Mouse (Mus musculus) erythroblast, embryonic 14.5 days (primary cell): ENCODE data around the gene Mlxipl. TPM values are rescaled to one million over a fixed set of nuclear protein-coding genes. Genes with fewer than 3 reads are reported as not detected.

Source experiments
- H3K27me3 ChIP-seq: 2 replicates; pipeline ENCODE4 v1.6.1; 2012; ENCODE audit warnings: inconsistent platforms; ENCODE audit not compliant: control insufficient read depth
- H3K36me3 ChIP-seq: 2 replicates; pipeline ENCODE4 v1.6.1; 2012; ENCODE audit warnings: mild to moderate bottlenecking, inconsistent platforms; ENCODE audit not compliant: control insufficient read depth
- H3K4me1 ChIP-seq: 2 replicates; pipeline ENCODE4 v1.6.1; 2012; ENCODE audit warnings: inconsistent platforms; ENCODE audit not compliant: control insufficient read depth
- H3K4me3 ChIP-seq: replicated peaks from 2 replicates; pipeline ENCODE3; 2012; ENCODE audit warnings: moderate library complexity, mild to moderate bottlenecking, inconsistent platforms
- H3K9me3 ChIP-seq: 2 replicates; pipeline ENCODE4 v1.6.1; 2012; ENCODE audit warnings: low read length, inconsistent platforms, mixed read lengths; ENCODE audit not compliant: control insufficient read depth
- GATA1 ChIP-seq: IDR thresholded peaks from 2 replicates; pipeline ENCODE4 v1.6.1; 2012; ENCODE audit warnings: low read length, inconsistent platforms, mixed read lengths
- TAL1 ChIP-seq: IDR thresholded peaks from 3 replicates; pipeline ENCODE4 v1.6.1; 2012; ENCODE audit warnings: low read length, inconsistent platforms, mixed read lengths
- polyA plus RNA-seq: library from polyadenylated mRNA; stranded (reverse); fragments of >175 nt; gene quantifications from 2 replicates; pipeline ENCODE4 v1.2.3, GENCODE M21; 2012

Mlxipl gene
- polyA plus RNA-seq, 1 experiment, result 0.03 TPM

DNA sequence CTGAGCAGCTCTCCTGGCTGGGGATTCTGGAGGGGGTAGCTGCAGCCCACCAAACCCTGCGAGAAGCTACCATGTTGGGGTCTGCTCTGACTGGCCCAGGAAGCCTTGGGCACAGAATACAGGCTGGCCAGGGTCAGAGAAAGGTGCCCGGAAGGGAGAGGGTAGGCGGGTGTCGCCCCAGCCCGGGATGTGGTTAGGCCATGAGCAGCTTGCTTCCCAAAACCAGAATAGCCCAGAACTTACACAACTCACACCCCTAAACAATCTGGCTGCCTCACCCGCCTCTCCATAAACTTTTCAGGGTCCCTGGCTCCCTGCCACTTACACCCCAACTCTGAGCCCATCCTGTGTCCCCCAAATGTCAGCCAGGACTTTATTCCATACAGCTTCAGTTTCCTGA lies 38.0 kb downstream of the Mlxipl start:
- H3K27me3 ChIP-seq, result peaks cover 21% of the 10 kb centered on the region
- no peaks in the 10 kb centered on the region for H3K9me3 ChIP-seq
- H3K4me1 ChIP-seq, result no peaks in the 10 kb centered on the region
- TF ChIP-seq TAL1, result no peak
- TF ChIP-seq GATA1, result no peak
- no peak overlapping the region for H3K4me3 ChIP-seq
- no peaks in the 10 kb centered on the region; the same call in 1 of the 2 replicates for H3K36me3 ChIP-seq

DNA sequence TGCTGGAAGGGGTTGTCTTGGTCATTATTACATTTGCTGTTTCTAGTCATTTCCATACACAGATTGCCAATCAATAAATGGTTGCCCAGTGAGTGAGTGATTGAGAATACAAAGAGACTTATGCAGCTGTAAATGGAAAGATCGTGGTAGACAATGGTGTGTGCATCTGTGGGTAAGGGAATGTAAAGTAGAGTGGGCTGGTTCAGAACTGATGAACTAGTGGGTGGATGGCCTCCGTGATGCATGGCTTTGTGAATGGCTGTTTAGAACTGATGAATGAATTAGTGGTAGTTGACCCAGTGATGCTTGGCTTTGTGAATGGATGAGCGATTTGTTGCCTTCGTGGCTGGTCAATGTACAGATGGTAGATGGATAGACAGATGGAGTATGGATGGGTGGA lies 40.1 kb downstream of the Mlxipl start:
- H3K9me3 ChIP-seq, result no peaks in the 10 kb centered on the region
- no peak overlapping the region for H3K4me3 ChIP-seq
- TF ChIP-seq GATA1 (no peak), TAL1 (no peak)
- H3K27me3 ChIP-seq, result peaks cover 39% of the 10 kb centered on the region
- no peaks in the 10 kb centered on the region; the same call in 1 of the 2 replicates for H3K36me3 ChIP-seq
- peaks cover 11% of the 10 kb centered on the region for H3K4me1 ChIP-seq

DNA sequence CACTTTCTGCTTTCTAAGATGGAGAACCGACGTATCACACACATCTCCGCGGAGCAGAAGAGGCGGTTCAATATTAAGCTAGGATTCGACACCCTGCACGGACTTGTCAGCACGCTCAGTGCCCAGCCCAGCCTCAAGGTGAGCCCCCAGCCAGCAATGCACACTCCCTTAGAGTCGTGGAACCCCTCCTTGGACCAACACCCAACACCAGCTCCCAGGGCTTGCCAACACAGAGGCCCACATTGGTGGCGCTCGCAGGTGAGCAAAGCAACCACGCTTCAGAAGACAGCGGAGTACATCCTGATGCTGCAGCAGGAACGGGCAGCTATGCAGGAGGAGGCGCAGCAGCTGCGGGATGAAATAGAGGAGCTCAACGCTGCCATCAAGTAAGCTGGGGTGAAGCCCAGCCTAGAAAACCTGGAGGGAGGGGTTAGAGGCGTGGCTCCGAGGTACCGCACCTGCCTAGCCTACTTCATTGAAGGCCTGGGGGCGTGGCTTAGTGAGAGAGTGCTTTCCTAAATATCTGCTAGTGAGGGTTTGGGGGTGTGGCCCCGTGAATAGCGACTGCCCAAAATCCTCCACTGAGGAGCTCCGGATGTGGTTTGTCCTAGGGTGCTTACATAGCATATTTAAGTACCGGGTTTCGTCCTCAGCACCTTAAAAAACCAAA lies 44.2 kb downstream of the Mlxipl start:
- Histone ChIP-seq H3K9me3 (peaks cover 4% of the 10 kb centered on the region; the same call in 1 of the 2 replicates), H3K4me3 (no peak overlapping the region), H3K27me3 (peaks cover 37% of the 10 kb centered on the region), H3K36me3 (no peaks in the 10 kb centered on the region; the same call in 1 of the 2 replicates), H3K4me1 (peaks cover 11% of the 10 kb centered on the region)
- TF ChIP-seq TAL1 (no peak), GATA1 (no peak)

DNA sequence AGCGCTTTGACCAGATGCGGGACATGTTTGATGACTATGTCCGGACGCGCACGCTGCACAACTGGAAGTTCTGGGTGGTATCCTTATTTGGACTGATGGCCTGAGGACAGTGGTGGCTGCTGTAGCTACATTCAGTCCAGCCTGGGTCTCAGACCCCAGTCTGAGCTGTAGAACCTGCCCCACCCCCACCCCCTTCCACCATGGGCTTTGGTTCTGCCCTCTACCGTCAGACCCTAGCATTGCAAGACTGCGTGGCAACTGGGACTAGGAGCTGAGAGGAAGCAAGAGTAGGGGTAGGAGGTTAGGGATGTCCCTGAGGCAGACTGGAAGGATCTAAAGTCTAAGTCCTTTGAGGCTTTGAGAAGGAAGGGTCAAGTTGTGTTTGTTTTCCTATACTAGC lies 44.8 kb downstream of the Mlxipl start:
- Histone ChIP-seq H3K4me3 (peak overlapping the region; percentile 25), H3K36me3 (no peaks in the 10 kb centered on the region; the same call in 1 of the 2 replicates), H3K27me3 (peaks cover 36% of the 10 kb centered on the region), H3K9me3 (peaks cover 4% of the 10 kb centered on the region; the same call in 1 of the 2 replicates), H3K4me1 (peaks cover 11% of the 10 kb centered on the region)
- no peak for TF ChIP-seq TAL1
- no peak for TF ChIP-seq GATA1

DNA sequence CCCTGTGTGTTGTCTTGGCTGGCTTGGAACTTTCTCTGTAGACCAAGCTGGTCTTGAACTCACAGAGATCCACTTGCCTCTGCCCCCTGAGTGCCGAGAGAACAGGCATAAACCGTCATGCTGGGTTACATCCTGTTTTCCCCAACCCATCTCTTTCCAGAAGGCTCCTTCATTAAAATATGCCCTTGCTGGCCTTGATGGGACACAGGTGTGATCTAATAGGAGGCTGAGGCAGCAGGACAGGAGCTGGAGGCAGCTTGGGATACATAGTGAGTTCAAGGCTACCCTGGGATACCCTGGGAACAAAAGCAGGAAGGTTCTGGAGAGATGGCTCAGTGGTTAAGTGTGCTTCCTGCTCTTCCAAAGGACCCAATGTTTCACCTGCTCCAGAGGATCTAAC lies 50.2 kb downstream of the Mlxipl start:
- no peak overlapping the region for H3K4me3 ChIP-seq
- H3K4me1 ChIP-seq, result peaks cover 7% of the 10 kb centered on the region
- no peaks in the 10 kb centered on the region; the same call in 1 of the 2 replicates for H3K36me3 ChIP-seq
- TF ChIP-seq TAL1 (no peak), GATA1 (no peak)
- H3K9me3 ChIP-seq, result peaks cover 7% of the 10 kb centered on the region; the same call in 1 of the 2 replicates
- peaks cover 14% of the 10 kb centered on the region for H3K27me3 ChIP-seq

DNA sequence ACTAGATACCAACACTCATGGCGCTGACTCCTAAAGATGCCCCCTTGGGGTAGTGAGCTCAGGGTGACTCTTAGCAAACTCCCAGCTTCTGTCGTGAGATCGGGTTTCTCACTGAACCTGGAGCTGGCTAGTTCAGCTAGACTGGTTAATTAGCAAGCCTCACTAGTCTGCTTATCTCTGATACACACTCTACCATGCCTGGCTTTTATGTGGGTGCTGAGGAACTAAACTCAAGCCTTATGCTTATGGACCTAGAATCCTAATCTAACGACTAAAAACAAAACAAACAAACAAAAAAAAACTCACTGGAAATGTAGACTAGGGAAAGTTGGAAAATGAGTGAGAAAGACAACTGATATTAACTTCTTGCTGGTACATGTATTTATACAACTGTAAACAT lies 54.8 kb downstream of the Mlxipl start:
- Histone ChIP-seq H3K4me3 (no peak overlapping the region), H3K36me3 (no peaks in the 10 kb centered on the region), H3K27me3 (peaks cover 12% of the 10 kb centered on the region), H3K4me1 (peaks cover 28% of the 10 kb centered on the region), H3K9me3 (peaks cover 3% of the 10 kb centered on the region; the same call in 1 of the 2 replicates)
- TF ChIP-seq GATA1, result no peak
- TF ChIP-seq TAL1, result no peak

DNA sequence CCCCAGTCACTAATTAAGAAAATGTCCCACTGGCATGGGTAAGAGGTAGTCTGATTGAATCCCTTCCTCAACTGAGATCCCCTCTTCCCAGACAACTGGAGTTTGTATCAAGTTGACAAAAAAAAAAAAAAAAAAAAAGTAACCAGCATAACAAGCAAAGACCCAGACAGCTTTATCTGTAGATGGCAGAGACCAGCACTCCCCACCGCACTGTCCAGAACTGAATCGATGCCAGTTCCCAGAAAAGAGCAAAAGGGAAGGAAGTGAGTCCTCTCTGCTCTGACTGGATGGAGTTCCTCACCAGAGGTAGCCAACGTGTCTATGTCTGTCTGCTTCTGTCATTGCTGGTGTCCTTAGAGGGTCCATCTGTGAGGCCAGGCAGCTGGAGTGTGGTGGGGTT lies 55.8 kb downstream of the Mlxipl start:
- Histone ChIP-seq H3K27me3 (peaks cover 12% of the 10 kb centered on the region), H3K4me3 (no peak overlapping the region), H3K36me3 (no peaks in the 10 kb centered on the region), H3K9me3 (peaks cover 3% of the 10 kb centered on the region; the same call in 1 of the 2 replicates), H3K4me1 (peaks cover 37% of the 10 kb centered on the region)
- no peak for TF ChIP-seq TAL1
- TF ChIP-seq GATA1, result no peak

DNA sequence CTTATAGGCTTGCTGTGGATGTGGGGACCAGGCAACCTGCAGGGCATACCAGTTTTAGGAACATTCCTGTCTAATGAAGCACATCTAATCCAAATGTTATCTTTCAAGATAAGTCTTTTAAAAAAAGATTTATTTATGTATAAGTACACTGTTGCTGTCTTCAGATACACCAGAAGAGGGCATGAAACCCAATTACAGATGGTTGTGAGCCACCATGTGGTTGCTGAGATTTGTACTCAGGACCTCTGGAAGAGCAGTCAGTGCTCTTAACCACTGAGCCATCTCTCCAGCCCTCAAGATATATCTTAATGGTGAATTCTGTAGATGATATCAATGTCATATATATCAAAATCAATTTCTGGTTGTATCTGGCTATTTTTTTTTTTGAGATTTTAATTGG lies 56.3 kb downstream of the Mlxipl start:
- Histone ChIP-seq H3K36me3 (peaks cover 1% of the 10 kb centered on the region), H3K4me1 (peaks cover 40% of the 10 kb centered on the region), H3K9me3 (peaks cover 3% of the 10 kb centered on the region; the same call in 1 of the 2 replicates), H3K27me3 (peaks cover 11% of the 10 kb centered on the region), H3K4me3 (no peak overlapping the region)
- TF ChIP-seq GATA1 (no peak), TAL1 (no peak)

DNA sequence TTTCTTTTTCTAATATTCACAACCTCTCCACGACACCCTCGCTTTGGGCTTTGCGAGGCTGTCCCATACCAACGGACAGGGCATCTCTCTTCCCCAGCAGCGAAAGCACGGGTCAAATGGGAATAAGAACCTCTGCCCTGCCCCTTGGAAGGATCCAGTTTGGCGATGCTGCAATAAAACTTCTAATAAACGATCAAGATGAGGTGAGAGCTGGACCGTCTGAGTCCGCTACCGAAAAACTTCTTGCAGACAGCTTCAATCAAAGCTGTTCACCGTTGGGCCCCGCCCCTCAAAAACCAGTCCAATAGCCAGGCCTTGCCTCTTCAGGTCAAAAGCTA lies 59.0 kb downstream of the Mlxipl start:
- H3K4me1 ChIP-seq, result peaks cover 45% of the 10 kb centered on the region
- TF ChIP-seq GATA1 (no peak), TAL1 (no peak)

More for the DNA sequence above, 59.0 kb downstream of the Mlxipl start:
- Histone ChIP-seq H3K27me3 (no peaks in the 10 kb centered on the region), H3K36me3 (peaks cover 21% of the 10 kb centered on the region), H3K9me3 (no peaks in the 10 kb centered on the region), H3K4me3 (peak overlapping the region; percentile 95)
